Mouse (Mus musculus): ENCODE data around the gene Csnk2a2. TPM values are rescaled to one million over a fixed set of nuclear protein-coding genes. Genes with fewer than 3 reads are reported as not detected.

The Csnk2a2 gene
- polyA plus RNA-seq, 1 experiment from 2014 or later = 8.3 TPM

GRCm38 (mm10) chr8:95523991-95524390 is 34.2 kb upstream of the Csnk2a2 start:
- H3K4me3 ChIP-seq (ENCODE audit: low read depth, low read length) = no peak overlapping the region
- WGBS = 82% methylated on average over 4 of the region's 4 CpGs
- H3K4me1 ChIP-seq (ENCODE audit: insufficient read depth, low read depth, low read length) = no peaks in the 10 kb centered on the region
- no peak for DNase-seq (ENCODE audit: low spot score)
- no peak overlapping the region for H3K9ac ChIP-seq (replicated peaks; ENCODE audit: low read depth)
- no peak overlapping the region for H3K4me2 ChIP-seq (replicated peaks; ENCODE audit: low read depth, low read length)
- H3K27ac ChIP-seq (ENCODE audit: low read length) = no peak overlapping the region
- no peaks in the 10 kb centered on the region for H3K36me3 ChIP-seq (ENCODE audit: insufficient read depth, low read length)
- no peaks in the 10 kb centered on the region for H3K27me3 ChIP-seq (replicated peaks; ENCODE audit: insufficient read depth, low read length)
- TF ChIP-seq CTCF (IDR thresholded peaks at IDR 0.05) (no peak), EP300 (IDR thresholded peaks at IDR 0.05) (no peak)
- no peaks in the 10 kb centered on the region for H3K9me3 ChIP-seq (ENCODE audit: low read length)
- ATAC-seq = no peak

GRCm38 (mm10) chr8:95516928-95517327 is 27.1 kb upstream of the Csnk2a2 start:
- ATAC-seq = no peak
- H3K4me3 ChIP-seq (ENCODE audit: low read depth, low read length) = no peak overlapping the region
- H3K36me3 ChIP-seq (ENCODE audit: insufficient read depth, low read length) = no peaks in the 10 kb centered on the region
- H3K4me2 ChIP-seq (replicated peaks; ENCODE audit: low read depth, low read length) = no peak overlapping the region
- no peak for DNase-seq (ENCODE audit: low spot score)
- H3K27me3 ChIP-seq (replicated peaks; ENCODE audit: insufficient read depth, low read length) = no peaks in the 10 kb centered on the region
- H3K9ac ChIP-seq (replicated peaks; ENCODE audit: low read depth) = no peak overlapping the region
- no peak overlapping the region for H3K27ac ChIP-seq (ENCODE audit: low read length)
- 82% methylated on average over 6 of the region's 6 CpGs for WGBS
- no peaks in the 10 kb centered on the region for H3K9me3 ChIP-seq (ENCODE audit: low read length)
- TF ChIP-seq EP300 (IDR thresholded peaks at IDR 0.05) = no peak
- no peak for TF ChIP-seq CTCF (IDR thresholded peaks at IDR 0.05)
- no peaks in the 10 kb centered on the region for H3K4me1 ChIP-seq (ENCODE audit: insufficient read depth, low read depth, low read length)

- peak; percentile 52; the same call in 1 of the 2 replicates for ATAC-seq
- Histone ChIP-seq H3K9ac (replicated peaks; ENCODE audit: low read depth) (no peak overlapping the region), H3K9me3 (ENCODE audit: low read length) (no peaks in the 10 kb centered on the region), H3K4me1 (ENCODE audit: insufficient read depth, low read depth, low read length) (no peaks in the 10 kb centered on the region), H3K4me2 (replicated peaks; ENCODE audit: low read depth, low read length) (no peak overlapping the region), H3K36me3 (ENCODE audit: insufficient read depth, low read length) (no peaks in the 10 kb centered on the region), H3K27ac (ENCODE audit: low read length) (no peak overlapping the region), H3K27me3 (replicated peaks; ENCODE audit: insufficient read depth, low read length) (no peaks in the 10 kb centered on the region), H3K4me3 (ENCODE audit: low read depth, low read length) (no peak overlapping the region)
- TF ChIP-seq EP300 (IDR thresholded peaks at IDR 0.05) = no peak
- no peak for TF ChIP-seq CTCF (IDR thresholded peaks at IDR 0.05)
- WGBS = 70% methylated on average over 4 of the region's 4 CpGs
- peak; percentile 24 for DNase-seq (ENCODE audit: low spot score)
These were observed 23.4 kb upstream of the Csnk2a2 start for GRCm38 (mm10) chr8:95513219-95513618.

GRCm38 (mm10) chr8:95512257-95512656 is 22.4 kb upstream of the Csnk2a2 start:
- Histone ChIP-seq H3K9me3 (ENCODE audit: low read length) (no peaks in the 10 kb centered on the region), H3K27ac (ENCODE audit: low read length) (no peak overlapping the region), H3K4me2 (replicated peaks; ENCODE audit: low read depth, low read length) (no peak overlapping the region), H3K4me1 (ENCODE audit: insufficient read depth, low read depth, low read length) (no peaks in the 10 kb centered on the region), H3K9ac (replicated peaks; ENCODE audit: low read depth) (no peak overlapping the region), H3K4me3 (ENCODE audit: low read depth, low read length) (no peak overlapping the region), H3K36me3 (ENCODE audit: insufficient read depth, low read length) (no peaks in the 10 kb centered on the region), H3K27me3 (replicated peaks; ENCODE audit: insufficient read depth, low read length) (no peaks in the 10 kb centered on the region)
- WGBS = 60% methylated on average over 4 of the region's 4 CpGs
- TF ChIP-seq EP300 (IDR thresholded peaks at IDR 0.05) (no peak), CTCF (IDR thresholded peaks at IDR 0.05) (no peak)
- DNase-seq (ENCODE audit: low spot score) = no peak
- no peak for ATAC-seq

GRCm38 (mm10) chr8:95506245-95506644 is 16.4 kb upstream of the Csnk2a2 start:
- Histone ChIP-seq H3K9me3 (ENCODE audit: low read length) (no peaks in the 10 kb centered on the region), H3K27ac (ENCODE audit: low read length) (no peak overlapping the region), H3K36me3 (ENCODE audit: insufficient read depth, low read length) (no peaks in the 10 kb centered on the region), H3K4me1 (ENCODE audit: insufficient read depth, low read depth, low read length) (no peaks in the 10 kb centered on the region), H3K9ac (replicated peaks; ENCODE audit: low read depth) (no peak overlapping the region), H3K27me3 (replicated peaks; ENCODE audit: insufficient read depth, low read length) (no peaks in the 10 kb centered on the region), H3K4me2 (replicated peaks; ENCODE audit: low read depth, low read length) (no peak overlapping the region), H3K4me3 (ENCODE audit: low read depth, low read length) (no peak overlapping the region)
- TF ChIP-seq EP300 (IDR thresholded peaks at IDR 0.05) (no peak), CTCF (IDR thresholded peaks at IDR 0.05) (0 out of 2 replicates have a peak, but pooled peaks have one; percentile 11)
- 70% methylated on average over 5 of the region's 5 CpGs for WGBS
- ATAC-seq (no peak), DNase-seq (ENCODE audit: low spot score) (no peak)

- H3K4me3 ChIP-seq (ENCODE audit: low read depth, low read length) = no peak overlapping the region
- H3K27me3 ChIP-seq (replicated peaks; ENCODE audit: insufficient read depth, low read length) = no peaks in the 10 kb centered on the region
- H3K27ac ChIP-seq (ENCODE audit: low read length) = no peak overlapping the region
- DNase-seq (ENCODE audit: low spot score) (no peak), ATAC-seq (no peak)
- H3K4me1 ChIP-seq (ENCODE audit: insufficient read depth, low read depth, low read length) = no peaks in the 10 kb centered on the region
- no peak overlapping the region for H3K9ac ChIP-seq (replicated peaks; ENCODE audit: low read depth)
- TF ChIP-seq EP300 (IDR thresholded peaks at IDR 0.05) = no peak
- no peak for TF ChIP-seq CTCF (IDR thresholded peaks at IDR 0.05)
- H3K36me3 ChIP-seq (ENCODE audit: insufficient read depth, low read length) = no peaks in the 10 kb centered on the region
- no peak overlapping the region for H3K4me2 ChIP-seq (replicated peaks; ENCODE audit: low read depth, low read length)
- H3K9me3 ChIP-seq (ENCODE audit: low read length) = no peaks in the 10 kb centered on the region
- 66% methylated on average over 3 of the region's 3 CpGs for WGBS
These were observed 15.8 kb upstream of the Csnk2a2 start for GRCm38 (mm10) chr8:95505606-95506005.

- Histone ChIP-seq H3K36me3 (ENCODE audit: insufficient read depth, low read length) (no peaks in the 10 kb centered on the region), H3K4me1 (ENCODE audit: insufficient read depth, low read depth, low read length) (no peaks in the 10 kb centered on the region), H3K4me2 (replicated peaks; ENCODE audit: low read depth, low read length) (no peak overlapping the region), H3K27me3 (replicated peaks; ENCODE audit: insufficient read depth, low read length) (no peaks in the 10 kb centered on the region), H3K9ac (replicated peaks; ENCODE audit: low read depth) (no peak overlapping the region), H3K27ac (ENCODE audit: low read length) (no peak overlapping the region), H3K4me3 (ENCODE audit: low read depth, low read length) (no peak overlapping the region), H3K9me3 (ENCODE audit: low read length) (no peaks in the 10 kb centered on the region)
- ATAC-seq (no peak), DNase-seq (ENCODE audit: low spot score) (no peak)
- WGBS = 67% methylated on average over 5 of the region's 5 CpGs
- TF ChIP-seq EP300 (IDR thresholded peaks at IDR 0.05) = no peak
- TF ChIP-seq CTCF (IDR thresholded peaks at IDR 0.05) = no peak
These were observed 15.0 kb upstream of the Csnk2a2 start for GRCm38 (mm10) chr8:95504835-95505234.

Data from lung, postnatal 0 days (tissue).